Mouse (Mus musculus) testis, adult 2 months (tissue): ENCODE measurements around the gene Fcer1g.

ENCODE experiments used
- CTCF ChIP-seq: fragments of 200-500 bp; IDR thresholded peaks from 2 replicates; pipeline ENCODE4 v1.5.1; 2012; ENCODE audit warnings: low read depth, mild to moderate bottlenecking, inconsistent platforms, low read length, moderate library complexity; ENCODE audit not compliant: control insufficient read depth, insufficient read depth, insufficient replicate concordance
- POLR2A ChIP-seq: fragments of 200-500 bp; IDR thresholded peaks from 2 replicates; pipeline ENCODE4 v1.6.1; 2012; ENCODE audit warnings: low read depth, mild to moderate bottlenecking, inconsistent platforms, low read length, moderate library complexity; ENCODE audit not compliant: control insufficient read depth

GRCm38 (mm10) chr1:171252415-171252814 lies 18.2 kb upstream of the Fcer1g start:
- TF ChIP-seq CTCF (no peak), POLR2A (no peak)
